Mouse (Mus musculus) kidney, embryonic 14.5 days (tissue): ENCODE measurements around the gene Tecpr2. TPM values are rescaled to one million over a fixed set of nuclear protein-coding genes. Genes with fewer than 3 reads are reported as not detected.

Experiments
- ATAC-seq: fragments of 200-750 bp; cut with Nextera tagmentation; 2 replicates; pipeline ENCODE4 v1.8.0; 2017; ENCODE audit warnings: moderate number of reproducible peaks, mild to moderate bottlenecking, moderate TSS enrichment, moderate library complexity; ENCODE audit not compliant: low FRiP score, low TSS enrichment
- H3K27ac ChIP-seq: fragments of 300-500 bp; sonication (generic); 2 replicates; pipeline ENCODE4 v1.5.1; 2014; ENCODE audit warnings: low read depth, mild to moderate bottlenecking, low read length, moderate library complexity, mixed read lengths
- H3K27me3 ChIP-seq: fragments of 300-500 bp; sonication (generic); 2 replicates; pipeline ENCODE4 v1.6.1; 2014; ENCODE audit warnings: mild to moderate bottlenecking, low read length; ENCODE audit not compliant: control insufficient read depth, insufficient read depth
- H3K36me3 ChIP-seq: fragments of 300-500 bp; sonication (generic); 2 replicates; pipeline ENCODE4 v1.6.1; 2014; ENCODE audit warnings: low read length, mixed read lengths; ENCODE audit not compliant: control insufficient read depth, insufficient read depth
- H3K4me1 ChIP-seq: fragments of 300-500 bp; sonication (generic); 2 replicates; pipeline ENCODE4 v1.6.1; 2014; ENCODE audit warnings: low read length, mixed read lengths; ENCODE audit not compliant: control insufficient read depth, insufficient read depth
- H3K4me2 ChIP-seq: fragments of 300-500 bp; sonication (generic); replicated peaks from 2 replicates; pipeline ENCODE4 v1.6.1; 2014; ENCODE audit warnings: low read depth, mild to moderate bottlenecking, low read length
- H3K4me3 ChIP-seq: fragments of 300-500 bp; sonication (generic); 2 replicates; pipeline ENCODE4 v1.5.1; 2014; ENCODE audit warnings: mild to moderate bottlenecking, low read length
- H3K9ac ChIP-seq: fragments of 300-500 bp; sonication (generic); 2 replicates; pipeline ENCODE4 v1.6.1; 2014; ENCODE audit warnings: low read depth, mild to moderate bottlenecking, low read length, moderate library complexity
- H3K9me3 ChIP-seq: fragments of 300-500 bp; sonication (generic); 2 replicates; pipeline ENCODE4 v1.6.1; 2016; ENCODE audit warnings: low read length; ENCODE audit not compliant: control insufficient read depth
- WGBS: fragments of 180-500 bp; shearing (Covaris S2); extraction: QIAGEN DNeasy Blood & Tissue Kit; methylation state at CpG from one replicate; pipeline ENCODE4 v1.1.7; 2014; 5-methylcytosine and 5-hydroxymethylcytosine counted together
- polyA plus RNA-seq: library from polyadenylated mRNA; unstranded; fragments of >200 nt; fragmentation: Nextera tagmentation; extraction: Ambion mirVana; gene quantifications from 2 replicates; pipeline ENCODE4 v1.2.1, GENCODE M21; 2014

The Tecpr2 gene
- polyA plus RNA-seq, 1 experiment from 2014 or later: 3.6 TPM

DNA sequence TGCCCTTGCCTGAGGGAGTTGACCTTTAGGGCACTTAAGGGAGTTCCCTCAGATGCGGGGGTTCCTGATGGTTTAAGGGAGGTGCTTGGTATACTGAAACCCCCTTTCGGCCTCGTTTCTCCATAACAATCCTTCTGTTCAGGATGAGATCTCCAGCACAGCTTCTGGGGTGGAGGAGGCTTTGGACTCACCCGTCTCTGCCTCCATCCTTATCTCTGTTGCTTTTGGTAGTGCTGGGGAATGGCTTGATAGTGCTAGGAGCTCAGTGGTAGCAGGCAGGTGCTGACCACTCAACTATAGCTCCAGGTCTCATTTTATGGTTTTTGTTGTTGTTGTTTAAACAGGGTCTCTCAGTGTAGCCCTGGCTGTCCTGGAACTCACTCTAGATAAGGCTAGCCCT lies 77.0 kb downstream of the Tecpr2 start:
- Histone ChIP-seq H3K4me1 (no peaks in the 10 kb centered on the region), H3K4me3 (no peak overlapping the region), H3K9me3 (no peaks in the 10 kb centered on the region), H3K9ac (no peak overlapping the region), H3K4me2 (no peak overlapping the region), H3K27ac (no peak overlapping the region), H3K36me3 (peaks cover 14% of the 10 kb centered on the region; the same call in 1 of the 2 replicates), H3K27me3 (no peaks in the 10 kb centered on the region)
- WGBS: 76% methylated on average over 4 of the region's 4 CpGs
- no peak for ATAC-seq

DNA sequence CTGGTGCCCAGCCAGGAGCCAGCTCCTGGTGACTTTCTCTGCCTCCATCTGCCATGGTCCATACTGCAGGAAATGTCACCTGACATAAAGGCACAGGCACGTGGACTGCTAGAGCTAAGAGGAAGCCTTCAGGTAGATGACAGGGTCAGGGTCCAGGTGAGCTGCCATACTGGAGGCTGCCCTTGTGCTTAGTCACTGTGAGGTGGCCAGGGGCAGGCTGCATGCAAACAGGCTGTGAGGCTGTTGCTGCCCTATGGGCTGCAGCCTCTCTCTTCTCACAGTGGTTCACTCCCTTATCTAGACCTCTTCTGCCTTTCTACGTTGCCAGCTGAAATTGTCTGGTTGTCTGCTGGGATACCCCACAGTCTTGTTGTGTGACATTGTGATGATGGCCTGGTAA lies 78.1 kb downstream of the Tecpr2 start:
- Histone ChIP-seq H3K4me1 (no peaks in the 10 kb centered on the region), H3K9ac (no peak overlapping the region), H3K27me3 (no peaks in the 10 kb centered on the region), H3K27ac (no peak overlapping the region), H3K4me2 (no peak overlapping the region), H3K36me3 (peaks cover 14% of the 10 kb centered on the region; the same call in 1 of the 2 replicates), H3K9me3 (no peaks in the 10 kb centered on the region), H3K4me3 (no peak overlapping the region)
- ATAC-seq: no peak
- WGBS: 94% methylated on average over 2 of the region's 2 CpGs

DNA sequence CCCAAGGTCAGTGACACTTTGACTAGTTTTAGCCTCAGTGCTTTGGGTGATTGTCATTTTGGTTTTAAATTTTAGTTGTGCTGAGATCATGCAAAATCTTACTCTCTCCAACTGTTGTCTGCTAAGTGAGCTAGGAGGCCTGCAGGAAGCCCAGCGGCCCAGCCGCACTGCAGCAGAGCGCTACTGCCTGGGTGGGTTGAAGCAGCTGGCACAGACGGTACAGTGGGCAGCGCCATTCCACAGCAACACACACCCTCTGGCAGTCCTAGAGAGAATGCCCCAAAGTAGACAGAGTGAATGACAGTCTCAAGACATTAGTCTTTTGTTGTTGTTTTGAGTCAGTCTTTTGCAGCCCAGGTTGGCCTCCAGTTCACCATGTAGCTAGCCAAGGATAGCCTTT lies 81.3 kb downstream of the Tecpr2 start:
- Histone ChIP-seq H3K9ac (no peak overlapping the region), H3K4me2 (no peak overlapping the region), H3K27ac (no peak overlapping the region), H3K9me3 (no peaks in the 10 kb centered on the region), H3K4me1 (no peaks in the 10 kb centered on the region), H3K4me3 (no peak overlapping the region), H3K36me3 (peaks cover 20% of the 10 kb centered on the region; the same call in 1 of the 2 replicates), H3K27me3 (no peaks in the 10 kb centered on the region)
- WGBS: 97% methylated on average over 5 of the region's 5 CpGs
- no peak for ATAC-seq

DNA sequence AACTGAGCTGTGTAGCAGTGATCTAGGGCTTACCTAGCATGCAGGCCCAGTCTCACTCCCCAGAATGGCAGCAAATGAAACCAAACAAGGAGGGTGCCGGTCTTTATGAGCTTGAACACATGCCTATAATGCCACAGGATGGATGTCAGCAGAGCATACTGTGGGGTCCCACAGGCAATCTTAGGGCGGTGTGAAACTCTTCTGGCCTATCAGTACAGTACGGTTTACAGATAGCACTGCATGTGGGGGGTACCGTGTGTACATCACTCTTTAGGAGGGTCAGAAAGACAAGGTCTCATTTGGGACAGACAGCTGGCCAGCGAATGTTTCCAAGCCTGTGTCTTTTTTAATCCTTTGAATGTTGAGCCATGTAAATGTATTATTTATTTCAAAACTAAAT lies 82.9 kb downstream of the Tecpr2 start:
- no peak overlapping the region for H3K9ac ChIP-seq
- H3K4me2 ChIP-seq: no peak overlapping the region
- ATAC-seq: no peak
- H3K4me1 ChIP-seq: no peaks in the 10 kb centered on the region
- 92% methylated on average over 5 of the region's 5 CpGs for WGBS
- no peaks in the 10 kb centered on the region for H3K27me3 ChIP-seq
- H3K36me3 ChIP-seq: peaks cover 31% of the 10 kb centered on the region; the same call in 1 of the 2 replicates
- no peak overlapping the region for H3K4me3 ChIP-seq
- H3K27ac ChIP-seq: no peak overlapping the region
- no peaks in the 10 kb centered on the region for H3K9me3 ChIP-seq

DNA sequence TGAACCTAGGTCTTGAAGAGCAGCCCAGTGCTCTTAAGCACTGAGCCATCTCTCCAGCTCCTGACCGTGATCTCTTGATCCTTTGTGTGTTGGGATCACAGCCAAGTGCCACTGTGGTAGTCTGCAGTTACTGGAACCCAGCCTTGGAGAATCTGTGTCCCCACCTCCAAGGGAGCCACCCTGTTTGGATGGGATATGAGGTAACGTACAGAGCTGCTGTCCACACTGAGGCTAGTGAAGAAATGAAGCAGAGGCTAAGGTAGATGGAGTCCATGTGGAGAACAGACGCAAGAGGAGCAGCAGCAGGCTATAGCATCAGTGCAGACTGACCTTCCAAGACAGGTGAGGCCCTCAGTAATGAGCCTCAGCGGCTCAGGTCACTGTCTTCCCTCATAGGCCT lies 84.8 kb downstream of the Tecpr2 start:
- H3K4me3 ChIP-seq: no peak overlapping the region
- 92% methylated on average over 4 of the region's 4 CpGs for WGBS
- H3K27me3 ChIP-seq: no peaks in the 10 kb centered on the region
- peaks cover 30% of the 10 kb centered on the region; the same call in 1 of the 2 replicates for H3K36me3 ChIP-seq
- no peak overlapping the region for H3K9ac ChIP-seq
- no peak overlapping the region for H3K27ac ChIP-seq
- H3K4me1 ChIP-seq: peaks cover 10% of the 10 kb centered on the region; the same call in 1 of the 2 replicates
- H3K4me2 ChIP-seq: no peak overlapping the region
- H3K9me3 ChIP-seq: no peaks in the 10 kb centered on the region
- no peak for ATAC-seq

DNA sequence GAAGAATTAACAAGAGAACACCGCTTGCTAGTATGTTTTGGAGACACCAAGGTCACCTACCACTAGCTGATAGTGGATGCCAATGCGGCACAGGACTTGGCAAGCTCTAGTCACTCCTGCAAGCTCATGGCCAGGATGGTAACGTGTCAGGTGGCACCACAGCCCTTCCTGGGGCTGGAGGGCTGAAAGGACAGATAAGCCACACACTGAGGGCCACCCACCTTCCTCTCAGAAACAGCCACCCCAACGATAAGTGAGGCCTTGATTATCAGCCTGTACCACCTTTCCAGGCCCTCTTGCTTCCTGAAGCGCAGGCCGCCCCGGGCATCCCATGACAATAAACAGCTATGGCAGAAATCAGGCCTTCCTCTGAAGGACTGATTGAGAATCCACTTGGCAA lies 85.2 kb downstream of the Tecpr2 start:
- no peak for ATAC-seq
- H3K27ac ChIP-seq: no peak overlapping the region
- no peak overlapping the region for H3K9ac ChIP-seq
- peaks cover 25% of the 10 kb centered on the region; the same call in 1 of the 2 replicates for H3K36me3 ChIP-seq
- no peak overlapping the region for H3K4me2 ChIP-seq
- H3K4me1 ChIP-seq: peaks cover 10% of the 10 kb centered on the region; the same call in 1 of the 2 replicates
- no peaks in the 10 kb centered on the region for H3K27me3 ChIP-seq
- H3K4me3 ChIP-seq: no peak overlapping the region
- H3K9me3 ChIP-seq: no peaks in the 10 kb centered on the region
- WGBS: 91% methylated on average over 7 of the region's 7 CpGs

DNA sequence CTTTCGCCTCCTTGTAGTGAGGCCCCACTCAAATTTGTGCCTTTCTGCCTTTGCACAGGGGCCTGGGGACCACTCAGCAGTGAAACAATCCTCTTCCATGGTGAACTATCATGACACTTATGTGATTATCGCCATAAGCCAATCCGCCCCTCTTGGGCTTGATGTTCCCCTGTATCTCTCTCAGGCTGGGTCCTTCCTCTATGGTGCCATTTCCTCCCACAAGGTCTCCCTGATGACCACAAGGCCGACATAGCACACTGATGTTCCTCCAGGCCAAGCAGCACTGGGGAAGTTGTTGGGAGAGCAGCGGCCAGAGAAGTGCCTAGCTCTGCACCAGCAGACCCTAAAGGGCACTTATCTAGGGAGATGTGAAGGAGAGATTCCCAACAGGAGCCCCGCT lies 85.7 kb downstream of the Tecpr2 start:
- H3K27ac ChIP-seq: no peak overlapping the region
- peaks cover 22% of the 10 kb centered on the region; the same call in 1 of the 2 replicates for H3K36me3 ChIP-seq
- ATAC-seq: no peak
- no peaks in the 10 kb centered on the region for H3K27me3 ChIP-seq
- no peak overlapping the region for H3K9ac ChIP-seq
- no peak overlapping the region for H3K4me3 ChIP-seq
- no peaks in the 10 kb centered on the region for H3K9me3 ChIP-seq
- H3K4me1 ChIP-seq: peaks cover 12% of the 10 kb centered on the region; the same call in 1 of the 2 replicates
- WGBS: 91% methylated on average over 6 of the region's 6 CpGs
- no peak overlapping the region for H3K4me2 ChIP-seq

DNA sequence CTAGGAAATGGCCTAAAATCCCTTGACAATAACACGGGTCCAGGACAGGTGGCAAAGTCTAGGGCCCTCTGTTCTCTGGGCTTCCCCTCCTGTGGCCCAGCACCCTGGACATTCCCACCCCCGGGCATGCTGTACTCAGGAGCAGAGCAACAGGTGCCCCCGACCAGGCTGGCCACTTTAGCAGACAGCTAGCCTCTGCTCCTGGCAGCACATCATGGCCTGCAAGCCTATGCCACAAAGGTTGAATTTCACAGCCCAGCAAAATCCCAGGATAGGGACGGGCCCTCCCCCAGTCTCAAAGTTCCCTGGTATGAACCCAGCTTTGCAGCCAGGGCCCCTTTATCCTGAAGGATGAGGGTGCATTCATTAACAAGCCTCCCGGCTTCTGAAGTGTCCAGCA lies 86.3 kb downstream of the Tecpr2 start:
- peaks cover 19% of the 10 kb centered on the region; the same call in 1 of the 2 replicates for H3K36me3 ChIP-seq
- peaks cover 12% of the 10 kb centered on the region; the same call in 1 of the 2 replicates for H3K4me1 ChIP-seq
- no peak overlapping the region for H3K27ac ChIP-seq
- 94% methylated on average over 5 of the region's 5 CpGs for WGBS
- H3K27me3 ChIP-seq: no peaks in the 10 kb centered on the region
- no peak overlapping the region for H3K9ac ChIP-seq
- H3K4me3 ChIP-seq: no peak overlapping the region
- H3K4me2 ChIP-seq: no peak overlapping the region
- no peaks in the 10 kb centered on the region for H3K9me3 ChIP-seq
- ATAC-seq: no peak

DNA sequence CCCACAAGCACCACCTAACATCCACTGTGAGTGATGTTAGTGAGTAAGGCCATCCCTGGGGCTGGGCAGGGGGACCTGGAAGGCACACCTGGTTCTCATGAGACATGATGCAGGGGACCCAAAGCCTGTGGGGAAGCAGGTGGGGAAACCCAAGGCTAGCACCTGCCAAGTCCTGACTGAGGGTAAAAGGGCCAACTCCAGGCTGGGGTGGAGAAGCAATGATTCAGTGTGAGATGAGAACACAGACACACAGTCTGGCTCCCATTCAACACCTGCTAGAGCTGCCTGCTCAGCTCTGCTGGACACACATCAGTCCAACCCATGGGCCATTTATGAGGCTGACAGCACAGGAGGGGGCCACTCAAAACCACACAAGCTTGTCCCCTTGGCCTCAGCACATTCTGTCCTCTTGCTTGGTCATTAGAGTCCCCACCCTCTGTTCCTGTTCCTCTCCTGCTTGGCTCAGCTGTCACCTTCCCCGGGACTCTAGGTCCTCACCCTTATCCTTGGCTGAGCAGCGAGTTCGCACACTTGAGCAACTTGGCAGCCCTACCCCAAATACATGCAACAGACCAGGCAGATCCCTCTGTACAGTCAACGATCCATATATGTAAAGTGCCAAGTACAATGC lies 86.9 kb downstream of the Tecpr2 start:
- no peak for ATAC-seq
- H3K4me3 ChIP-seq: no peak overlapping the region
- no peaks in the 10 kb centered on the region for H3K27me3 ChIP-seq
- H3K36me3 ChIP-seq: peaks cover 19% of the 10 kb centered on the region; the same call in 1 of the 2 replicates
- no peak overlapping the region for H3K4me2 ChIP-seq
- 90% methylated on average over 4 of the region's 4 CpGs for WGBS
- H3K27ac ChIP-seq: no peak overlapping the region
- no peaks in the 10 kb centered on the region for H3K9me3 ChIP-seq
- no peak overlapping the region for H3K9ac ChIP-seq
- H3K4me1 ChIP-seq: peaks cover 12% of the 10 kb centered on the region; the same call in 1 of the 2 replicates
